Mouse (Mus musculus): ENCODE data around the gene Hip1r. TPM values are rescaled to one million over a fixed set of nuclear protein-coding genes. Genes with fewer than 3 reads are reported as not detected.

Gene Hip1r
- total RNA-seq, 4 experiments from 2014 or later = 59.9 to 72.4 (median 63.5) TPM

DNA sequence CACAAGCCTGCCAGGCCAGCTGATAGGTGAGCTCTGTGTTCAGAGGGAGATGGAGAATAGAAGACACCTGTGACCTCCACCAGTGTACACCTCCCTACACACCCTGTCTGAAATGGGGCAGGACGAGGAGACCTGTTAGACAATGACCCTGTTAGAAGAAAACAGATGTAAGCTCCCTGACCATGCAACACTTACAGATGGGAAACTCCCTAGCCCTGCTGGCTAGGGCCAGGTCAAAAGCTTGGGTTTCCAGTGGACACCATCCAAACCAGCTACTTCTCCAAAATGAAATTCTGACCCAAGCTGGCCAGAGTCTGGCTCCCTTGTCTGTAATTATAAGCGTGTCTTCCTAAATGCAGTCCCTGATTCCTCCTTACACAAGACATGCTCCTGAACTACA lies 42.3 kb downstream of the Hip1r start:
- DNase-seq (ENCODE audit: low spot score in 2 of 2) = no peak

DNA sequence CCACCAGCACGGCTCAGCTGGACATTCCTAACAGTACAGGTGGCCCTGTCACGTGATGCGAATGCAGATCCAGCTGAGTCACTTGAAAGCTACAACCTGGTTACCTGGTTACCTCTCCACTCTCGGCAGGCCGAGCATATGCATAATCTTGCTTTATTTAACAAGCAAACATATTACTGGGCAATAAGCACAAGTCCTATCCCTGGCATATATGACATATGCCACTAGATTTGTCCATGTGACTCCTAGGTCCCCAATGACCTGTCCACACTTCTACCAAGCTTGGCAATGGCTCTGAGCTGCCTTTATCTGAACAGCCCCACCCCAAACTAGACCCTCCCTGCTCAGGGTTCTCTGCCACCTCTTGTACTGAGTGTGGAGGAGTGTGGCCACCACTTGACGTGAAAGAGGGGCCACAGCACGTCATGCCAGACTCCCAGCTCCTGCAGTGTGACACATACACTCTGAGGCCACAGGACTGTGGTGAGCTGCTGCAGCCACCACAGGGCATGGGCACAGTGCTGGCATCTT lies 42.9 kb downstream of the Hip1r start:
- DNase-seq (ENCODE audit: low spot score in 2 of 2) = no peak

DNA sequence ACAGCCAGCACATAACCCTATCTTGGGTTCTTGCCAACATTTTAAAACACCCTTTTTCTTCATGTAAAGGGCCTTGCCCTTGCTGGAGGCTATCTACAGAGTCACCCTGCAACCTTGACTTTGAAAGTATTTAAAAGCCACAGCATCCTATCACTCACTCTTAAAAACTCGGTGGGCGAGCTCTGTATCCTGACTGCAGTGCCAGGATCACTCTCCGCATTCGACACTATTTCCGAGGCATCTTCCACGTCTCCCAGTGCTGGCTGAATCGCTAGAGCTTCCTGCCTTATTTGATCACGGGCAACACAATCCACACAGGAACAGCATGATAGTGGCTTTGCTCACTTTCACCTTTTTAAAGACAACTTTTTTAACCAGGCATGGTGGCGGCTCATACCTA lies 44.5 kb downstream of the Hip1r start:
- no peak for DNase-seq (ENCODE audit: low spot score in 2 of 2)

DNA sequence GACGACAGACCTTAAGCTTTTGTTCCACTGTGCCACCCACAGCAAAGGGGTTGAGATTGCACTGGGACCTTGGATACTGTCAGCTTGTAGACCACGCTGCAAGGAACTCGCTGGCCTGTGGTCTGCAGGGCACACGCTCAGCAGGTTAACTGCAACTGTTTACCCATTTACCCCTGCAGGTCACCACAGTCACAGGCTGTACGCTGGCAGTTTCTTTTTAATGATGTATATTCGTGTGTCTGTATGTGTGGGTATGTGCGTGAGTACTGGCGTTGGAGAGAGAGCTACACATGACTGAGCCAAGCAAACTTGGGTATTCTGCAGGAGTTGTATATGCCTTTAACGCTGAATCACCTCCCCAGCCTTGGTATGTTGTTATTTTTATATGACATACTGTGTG lies 45.2 kb downstream of the Hip1r start:
- DNase-seq (ENCODE audit: low spot score in 2 of 2) = no peak

DNA sequence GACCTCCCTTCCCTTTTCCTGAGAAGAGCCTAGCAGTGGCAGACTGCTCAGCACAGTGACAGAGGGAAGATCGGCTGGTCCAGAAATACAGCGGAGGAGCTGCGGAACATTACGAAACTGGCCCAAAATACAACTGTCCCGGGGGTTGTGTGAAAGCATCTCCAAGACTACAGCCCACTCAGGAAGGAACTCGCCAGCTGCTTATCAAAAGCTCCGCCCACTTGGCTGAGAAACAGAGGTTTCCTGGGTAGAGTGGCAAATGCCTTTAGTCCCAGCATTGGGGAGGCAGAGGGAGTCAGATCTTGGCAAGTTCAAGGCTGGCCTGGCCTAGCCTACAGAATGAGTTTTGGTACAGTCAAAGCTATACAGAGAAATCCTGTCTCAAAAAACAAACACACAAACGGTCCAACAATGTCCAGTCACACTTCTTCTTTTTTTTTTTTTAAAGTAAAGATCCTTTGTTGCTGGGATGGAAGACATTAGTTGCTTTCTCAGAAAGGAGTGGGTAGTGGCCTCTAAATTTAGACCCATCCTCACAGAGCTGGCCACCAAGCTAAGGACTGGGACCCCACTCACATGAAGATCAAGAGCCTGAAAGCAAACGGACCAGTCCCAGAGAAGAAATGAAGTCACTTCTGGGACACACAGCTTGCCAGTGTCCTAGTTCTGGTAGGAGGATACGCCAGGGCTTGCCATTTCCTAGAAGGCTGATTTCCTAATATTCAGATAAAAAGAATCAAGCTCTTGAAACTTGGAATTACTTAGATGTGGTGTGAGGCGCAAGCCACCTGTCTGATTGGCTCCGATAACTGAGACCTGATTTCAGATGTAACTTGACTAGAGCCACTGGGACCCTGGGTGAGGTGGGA lies 46.2 kb downstream of the Hip1r start:
- DNase-seq (ENCODE audit: low spot score in 2 of 2) = peak; percentile 64 to 92

DNA sequence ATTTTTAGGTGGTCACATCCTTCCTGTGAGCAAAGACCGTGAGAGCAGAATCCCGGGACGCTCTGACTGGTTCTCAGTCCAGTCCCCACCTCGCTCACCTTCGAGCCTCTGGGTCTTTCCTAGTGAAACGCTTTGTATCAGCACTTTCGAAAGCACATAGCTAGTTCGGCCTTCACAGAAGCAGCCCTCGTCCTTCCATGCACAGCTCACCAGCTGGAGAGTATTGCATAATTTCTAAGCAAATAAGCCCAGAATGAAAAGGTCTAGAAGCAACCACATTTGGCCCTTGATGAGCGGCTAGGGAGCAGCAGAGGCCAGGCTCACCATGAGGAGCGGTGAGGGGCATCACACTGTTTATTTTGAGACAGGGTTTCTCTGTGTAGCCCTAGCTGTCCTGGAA lies 47.7 kb downstream of the Hip1r start:
- DNase-seq (ENCODE audit: low spot score in 2 of 2) = no peak

DNA sequence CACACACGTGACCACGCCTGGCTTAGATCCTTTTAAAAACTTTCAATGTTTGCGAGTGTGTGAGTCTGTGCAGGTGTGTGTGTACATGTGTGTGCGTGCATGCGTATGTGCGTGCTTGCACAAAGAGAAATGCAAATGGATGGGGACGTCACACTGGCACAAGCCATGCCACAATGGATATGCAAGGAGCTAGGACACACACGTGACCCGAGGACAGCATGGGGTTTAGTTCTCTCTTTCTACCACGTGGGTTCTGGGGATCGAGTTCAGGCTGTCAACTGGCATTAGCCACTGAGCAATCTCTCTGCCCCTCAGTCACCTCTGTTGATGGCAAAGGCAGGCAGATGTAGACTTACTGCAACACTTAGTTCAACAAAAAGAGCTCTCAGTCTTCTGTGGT lies 48.3 kb downstream of the Hip1r start:
- no peak for DNase-seq (ENCODE audit: low spot score in 2 of 2)

DNA sequence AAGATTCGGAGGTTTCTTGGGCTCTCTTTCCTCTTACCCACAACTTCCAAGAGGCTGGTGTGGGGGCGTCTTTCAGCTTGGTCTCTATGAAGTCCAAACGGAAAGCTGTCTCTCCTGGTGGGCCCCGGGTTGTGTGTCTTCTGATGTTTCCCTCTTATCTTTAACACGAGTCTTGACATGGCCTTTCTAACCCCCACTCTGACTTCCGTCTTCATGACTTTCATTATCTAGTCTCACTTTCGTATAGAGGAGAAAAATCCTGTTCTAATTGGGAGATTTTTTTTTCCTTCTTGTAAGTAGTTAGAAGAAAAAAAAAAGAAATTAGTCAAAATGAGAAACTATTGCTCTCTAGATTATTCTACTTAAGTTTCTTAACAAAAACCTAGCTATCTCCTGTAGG lies 48.9 kb downstream of the Hip1r start:
- DNase-seq (ENCODE audit: low spot score in 2 of 2) = no peak

DNA sequence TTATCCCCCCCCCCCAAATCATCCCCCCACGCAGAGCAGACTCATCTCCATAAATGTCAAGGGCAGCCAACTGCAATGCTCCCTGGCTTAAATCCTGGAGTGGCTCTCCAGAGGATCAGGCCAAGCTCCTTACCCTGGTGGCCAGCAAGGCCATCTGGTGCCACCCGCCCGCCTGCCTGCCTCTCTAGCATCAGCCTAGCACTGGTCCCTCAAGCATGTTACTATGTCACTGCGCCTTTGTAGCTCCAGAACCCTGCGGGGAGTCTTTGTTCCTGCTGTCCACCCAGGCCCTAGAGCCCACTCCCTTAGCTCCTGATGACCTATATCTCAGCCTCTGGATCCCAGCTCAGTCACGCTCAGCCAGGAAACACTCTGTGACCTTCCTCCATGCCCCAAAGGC lies 51.2 kb downstream of the Hip1r start:
- no peak for DNase-seq (ENCODE audit: low spot score in 2 of 2)

DNA sequence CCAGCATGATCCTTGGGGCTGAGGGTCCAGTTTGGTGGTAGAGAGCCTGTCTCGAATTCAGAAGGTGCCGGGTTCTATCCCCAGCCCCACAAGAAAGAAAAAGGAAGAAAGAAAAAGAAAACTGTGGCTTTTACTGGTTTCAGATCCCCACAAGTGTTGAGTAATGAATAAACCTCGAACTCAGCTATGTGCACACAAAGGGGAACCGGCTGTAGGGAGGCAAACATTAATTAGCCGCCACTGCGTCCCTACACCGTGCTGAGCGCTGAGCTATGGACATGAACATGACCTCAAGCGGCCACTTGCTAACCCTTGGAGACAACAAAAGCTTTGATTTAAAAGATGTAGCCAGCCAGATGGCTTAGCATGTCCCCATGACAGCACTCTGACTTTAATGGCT lies 51.7 kb downstream of the Hip1r start:
- DNase-seq (ENCODE audit: low spot score in 2 of 2) = no peak

DNA sequence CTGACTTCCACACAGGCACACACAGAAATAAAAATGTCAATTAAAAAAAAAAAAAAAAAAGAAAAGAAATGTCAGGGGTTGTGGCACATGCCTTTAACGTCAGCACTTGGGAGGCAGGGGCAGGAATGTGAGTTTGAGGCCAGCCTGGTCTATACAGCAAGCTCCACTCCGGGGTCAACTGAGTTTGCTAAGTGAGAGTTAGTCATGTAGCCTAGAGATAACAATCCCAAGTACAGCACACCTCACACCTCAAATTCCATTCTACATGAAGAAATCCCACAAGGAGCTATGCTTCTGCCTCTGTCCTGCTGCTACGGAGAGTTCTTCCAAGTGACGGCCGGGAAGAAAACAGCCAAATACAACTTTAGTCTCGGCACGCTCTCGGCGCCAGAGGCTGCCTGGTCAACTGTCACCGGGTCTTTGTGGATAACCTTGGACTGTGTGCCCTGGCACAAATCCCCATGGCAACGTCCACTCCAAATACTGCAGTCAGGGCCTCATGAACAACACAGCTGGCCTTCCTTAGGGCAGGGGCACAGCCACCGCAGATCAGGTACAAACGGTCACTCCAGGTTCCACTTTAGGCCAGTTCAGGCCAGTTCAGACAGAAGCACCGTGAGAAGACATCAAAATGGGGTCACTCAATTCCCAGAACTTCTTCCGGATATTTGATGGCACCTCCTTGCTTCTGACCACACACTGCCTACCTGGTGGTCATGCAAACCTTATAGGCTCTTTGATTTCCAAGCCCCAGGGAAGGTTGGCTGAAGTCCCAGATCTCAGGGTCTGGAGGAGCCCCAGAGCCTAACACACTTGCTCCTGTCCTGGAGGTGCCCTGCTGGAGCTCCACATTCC lies 52.4 kb downstream of the Hip1r start:
- no peak for DNase-seq (ENCODE audit: low spot score in 2 of 2)

DNA sequence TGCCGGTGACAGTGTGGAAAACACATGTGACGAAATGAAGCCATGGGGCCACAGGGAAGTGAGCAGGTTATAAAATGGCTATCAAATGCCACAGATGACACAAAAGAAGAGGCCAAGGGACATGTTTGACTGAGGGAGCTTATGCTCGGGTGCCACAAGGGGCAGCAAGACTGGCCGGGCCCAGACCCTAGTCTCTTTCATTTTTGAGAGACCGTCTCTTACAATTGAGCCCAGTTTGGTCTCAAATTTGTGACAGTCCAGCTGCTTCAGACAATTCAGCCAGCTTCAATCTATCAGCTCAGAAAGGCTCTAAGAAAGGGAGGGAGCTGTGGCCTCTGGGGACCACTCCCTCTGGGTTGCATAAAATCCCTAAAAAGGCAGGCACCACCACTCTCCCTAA lies 53.1 kb downstream of the Hip1r start:
- DNase-seq (ENCODE audit: low spot score in 2 of 2) = no peak

DNA sequence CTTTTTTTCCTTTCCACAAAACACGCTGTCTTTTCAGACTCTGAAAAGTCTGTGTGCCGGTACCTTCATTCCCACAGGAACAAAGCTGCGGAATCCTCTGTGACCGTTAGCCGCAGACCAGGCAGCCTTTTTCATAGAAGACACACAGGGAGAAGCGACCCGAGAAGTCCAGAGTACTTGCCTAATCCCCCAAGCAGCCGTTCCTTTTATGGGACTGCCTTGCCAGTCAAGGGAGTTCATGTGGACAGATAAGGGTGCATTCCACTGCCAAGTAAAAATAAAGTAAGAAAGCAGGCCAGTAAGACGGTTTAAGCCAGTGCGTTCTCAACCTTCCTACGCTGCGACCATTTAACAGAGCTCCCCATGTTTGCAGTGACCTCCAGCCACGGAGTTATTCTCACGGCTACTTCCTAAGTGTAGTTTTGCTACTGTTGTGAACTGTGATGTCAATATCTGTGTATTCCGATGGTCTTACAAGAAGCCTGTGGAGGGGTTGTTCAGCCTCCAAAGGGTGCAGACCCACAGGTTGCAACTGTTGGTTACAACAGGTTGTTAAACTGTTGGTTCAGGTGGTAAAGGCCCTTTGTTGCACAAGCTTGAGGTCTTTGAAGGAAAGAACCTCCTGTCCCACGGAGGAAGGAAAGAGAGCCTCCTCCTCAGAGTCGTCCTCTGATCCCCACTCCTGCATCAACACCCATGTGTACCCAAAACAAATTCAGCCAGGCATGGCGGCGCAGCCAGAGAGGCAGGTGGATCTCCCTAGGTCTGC lies 54.5 kb downstream of the Hip1r start:
- DNase-seq (ENCODE audit: low spot score in 2 of 2) = no peak

DNA sequence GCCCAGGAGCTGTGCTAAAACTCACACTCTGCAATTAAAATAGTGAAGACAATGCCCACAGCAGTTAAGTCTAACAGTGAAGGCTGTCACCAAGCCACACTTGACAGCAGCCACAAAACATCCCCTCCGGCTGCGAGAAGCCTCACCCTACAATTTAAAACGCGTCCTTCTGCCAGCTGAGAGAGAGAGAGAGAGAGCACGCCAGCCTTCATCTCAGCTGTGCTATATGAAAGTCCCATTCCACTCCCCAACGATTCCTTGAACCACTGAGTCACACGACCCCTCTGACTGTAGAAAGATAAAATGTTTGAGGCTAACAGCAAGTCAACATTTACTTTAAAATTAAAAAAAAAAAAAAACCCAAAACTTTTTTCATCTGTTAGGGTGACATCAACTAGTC lies 55.3 kb downstream of the Hip1r start:
- no peak for DNase-seq (ENCODE audit: low spot score in 2 of 2)

DNA sequence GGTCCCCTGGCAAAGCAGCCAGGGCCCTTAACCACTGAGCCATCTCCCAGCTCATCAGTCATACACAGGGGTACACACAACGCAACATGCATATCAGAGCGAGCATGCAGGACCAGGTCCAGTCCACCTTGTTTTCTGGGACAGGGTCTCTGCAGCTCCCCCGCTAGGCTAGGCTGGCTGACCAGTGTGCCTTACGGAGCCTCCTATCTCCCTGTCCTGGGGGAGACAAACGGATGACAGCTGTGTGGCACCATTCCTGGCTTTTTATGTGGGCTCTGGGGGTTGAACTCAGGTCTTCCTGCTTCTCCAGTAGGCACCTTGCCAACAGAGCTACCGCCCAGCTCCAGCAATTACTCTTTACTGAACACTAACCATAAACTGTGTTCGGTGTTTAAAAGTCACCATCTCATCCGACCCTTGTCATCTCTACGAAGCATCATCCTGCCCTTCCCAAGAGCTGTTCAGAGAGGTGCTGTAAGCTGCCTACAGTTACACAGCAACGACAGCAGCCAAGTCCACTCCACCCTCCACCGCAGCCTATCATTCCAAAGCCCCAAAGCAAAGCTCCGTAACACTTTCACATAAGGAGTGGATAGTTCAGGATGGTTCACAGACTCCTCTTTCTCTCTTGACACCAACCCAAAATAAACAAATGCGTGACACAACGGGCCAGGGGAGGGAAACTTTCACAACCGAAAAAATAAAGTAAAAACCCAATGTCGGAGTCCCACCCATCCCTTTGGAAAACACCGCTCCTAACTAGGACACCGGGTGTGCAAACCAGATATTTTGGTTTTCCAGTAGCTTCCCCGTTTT lies 56.0 kb downstream of the Hip1r start:
- DNase-seq (ENCODE audit: low spot score in 2 of 2) = no peak

DNA sequence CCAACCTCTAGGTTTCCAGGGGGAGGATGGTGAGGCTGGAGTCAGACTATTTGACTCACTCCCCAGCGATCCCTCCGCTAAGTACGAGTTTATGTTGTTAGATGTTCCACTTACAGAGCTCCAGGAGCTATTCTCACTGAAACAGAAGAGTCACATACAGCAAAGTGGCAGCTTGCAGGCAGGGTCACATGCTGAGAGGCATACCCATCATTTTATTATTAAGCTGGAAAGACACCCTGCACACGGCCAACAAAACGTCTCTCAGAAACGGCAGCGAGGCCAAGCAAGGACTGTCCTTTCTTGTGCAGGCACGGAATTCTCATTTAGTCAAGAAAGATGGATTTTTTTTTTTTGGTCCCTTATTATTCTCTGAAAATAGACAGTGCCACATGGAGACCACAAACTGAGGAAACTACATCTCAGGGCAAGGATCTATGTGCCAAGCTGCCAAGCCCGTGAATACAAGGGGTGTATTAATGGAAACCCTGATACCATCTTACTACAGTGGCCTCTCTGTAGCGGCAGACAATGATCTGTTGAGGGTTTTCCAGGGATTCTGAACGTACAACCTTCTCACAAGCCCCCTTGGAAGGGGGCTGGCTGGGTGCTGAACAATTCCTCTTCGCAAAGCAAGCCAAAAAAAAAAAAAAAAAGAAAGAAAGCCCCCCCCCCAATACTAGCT lies 57.1 kb downstream of the Hip1r start:
- DNase-seq (ENCODE audit: low spot score in 2 of 2) = no peak

DNA sequence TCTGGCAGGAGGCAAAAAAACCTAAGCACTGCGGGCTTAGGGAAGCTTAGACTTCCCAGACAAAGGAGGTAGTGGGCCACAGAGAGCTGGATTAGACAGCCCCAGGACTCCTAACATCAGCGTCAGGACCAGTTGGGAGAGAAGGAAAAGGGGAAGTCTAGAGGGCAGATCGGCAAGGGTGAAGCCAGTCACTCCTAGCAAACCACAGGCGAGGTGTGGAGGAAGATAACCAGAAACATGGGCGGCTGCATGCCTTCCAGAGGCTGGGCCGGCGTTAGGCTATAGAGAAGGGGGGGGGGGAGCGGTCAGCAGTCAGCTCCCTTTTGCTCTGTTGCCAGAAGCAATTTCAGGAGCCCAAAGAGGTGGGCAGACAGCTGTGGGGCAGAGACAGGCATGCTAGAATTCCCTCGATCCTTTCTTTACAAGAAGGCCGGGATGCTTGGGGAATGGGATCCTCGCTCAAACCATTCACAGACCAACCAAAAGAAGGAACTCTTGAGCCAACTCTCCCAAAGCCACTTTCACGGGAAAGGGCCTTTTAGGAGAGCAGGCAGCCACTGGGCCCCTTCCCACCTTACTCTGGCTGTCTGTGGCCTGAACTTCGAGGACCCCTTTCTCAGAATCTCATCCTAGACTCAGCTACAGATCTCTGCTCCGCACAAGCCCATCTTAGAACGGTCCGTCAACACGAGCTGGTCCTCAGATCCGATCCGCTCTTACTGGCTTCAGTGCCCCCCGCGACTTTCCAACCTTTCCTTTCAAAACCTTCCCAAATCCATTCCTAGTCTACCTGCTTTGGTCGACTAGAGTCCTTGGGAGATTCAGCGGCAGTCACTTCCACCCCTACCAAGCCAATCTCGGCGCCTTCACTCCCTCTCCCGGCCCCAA lies 57.9 kb downstream of the Hip1r start:
- no peak for DNase-seq (ENCODE audit: low spot score in 2 of 2)

DNA sequence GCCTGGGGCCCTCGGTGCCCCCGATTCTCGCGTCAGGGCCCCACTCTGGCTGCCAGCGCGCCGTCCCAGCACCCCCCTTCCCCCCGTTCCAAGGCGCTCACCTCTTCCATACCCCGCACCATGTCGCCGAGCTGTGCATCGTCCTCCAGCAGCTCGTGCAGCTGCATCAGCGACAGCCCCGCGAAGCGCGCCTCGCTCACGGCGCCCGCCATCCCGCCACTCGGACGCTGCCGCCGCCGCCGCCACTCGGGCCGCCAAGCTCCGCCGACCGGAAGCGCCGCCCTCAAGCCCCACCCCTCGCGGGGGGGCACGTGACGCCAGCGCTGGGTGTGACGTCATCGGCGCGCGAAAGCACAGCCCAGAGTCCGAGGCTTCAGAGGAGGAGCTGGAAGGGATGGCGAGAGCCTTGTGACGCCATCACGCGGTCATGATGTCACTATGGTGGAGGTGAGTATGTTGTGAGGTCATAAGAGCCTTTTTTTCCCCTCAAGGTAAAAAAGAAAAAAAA lies 58.6 kb downstream of the Hip1r start, which contains the start of gene Vps37b:
Gene Vps37b, minus strand, starts transcription at position 270 of the 508 bp plus-strand sequence.
- peak; percentile 84 to 85 for DNase-seq (ENCODE audit: low spot score in 2 of 2)

DNA sequence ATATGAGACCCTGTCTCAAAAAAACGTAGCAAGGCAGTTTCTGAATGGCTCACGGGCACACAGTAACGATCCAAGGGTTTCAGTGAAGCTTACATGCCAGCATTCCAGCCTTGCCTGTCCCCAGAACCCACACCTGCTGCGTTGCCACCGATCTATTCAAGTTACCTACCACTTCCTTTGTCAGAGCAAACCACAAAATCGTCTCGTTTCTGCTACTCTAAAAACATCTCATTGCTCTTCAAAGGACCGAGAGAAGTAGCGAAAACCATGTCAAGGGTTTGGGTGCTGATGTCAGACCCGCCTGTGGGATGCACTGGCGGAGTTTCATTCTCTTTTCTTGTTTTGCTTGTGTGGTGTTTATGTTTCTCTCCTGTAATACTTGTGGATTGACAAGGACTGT lies 61.0 kb downstream of the Hip1r start:
- DNase-seq (ENCODE audit: low spot score in 2 of 2) = no peak

Data from left cerebral cortex, adult 8-10 months (tissue).